ENCODE assay signal across 8 mouse cellular contexts in genomic region chr13:23685966-23686365, GRCm38 (mm10). TPM values are rescaled to one million over a fixed set of nuclear protein-coding genes. Genes with fewer than 3 reads are reported as not detected.
DNase-seq lines count a peak whose midpoint lies in the region; ATAC-seq and TF ChIP-seq lines count a peak whose summit lies in the region.

No protein-coding gene starts in this region.

- peak overlapping the region; percentile 57 for H3K9ac ChIP-seq in limb, embryonic 14.5 days (ENCODE audit: low read depth, low read length, severe bottlenecking)
- H3K9ac ChIP-seq in stomach, embryonic 16.5 days (ENCODE audit: low read length), result peak overlapping the region; percentile 75

- WGBS in forebrain, embryonic 10.5 days, result 78% methylated on average over 4 of the region's 4 CpGs
- WGBS in limb, embryonic 14.5 days, result 48% methylated on average over 4 of the region's 4 CpGs
- WGBS in stomach, embryonic 16.5 days, result 21% methylated on average over 4 of the region's 4 CpGs

- H3K9me3 ChIP-seq in megakaryocyte, embryonic 14.5 days, result no peaks in the 10 kb centered on the region
- no peaks in the 10 kb centered on the region for H3K9me3 ChIP-seq in forebrain, embryonic 10.5 days
- no peaks in the 10 kb centered on the region for H3K9me3 ChIP-seq in limb, embryonic 14.5 days (ENCODE audit: control insufficient read depth, low read length)
- no peaks in the 10 kb centered on the region for H3K9me3 ChIP-seq in stomach, embryonic 16.5 days (replicated peaks; ENCODE audit: control insufficient read depth, low read length)

- H3K4me2 ChIP-seq in limb, embryonic 14.5 days (replicated peaks; ENCODE audit: low read depth, low read length, severe bottlenecking), result peak overlapping the region; percentile 52
- H3K4me2 ChIP-seq in stomach, embryonic 16.5 days (ENCODE audit: low read depth, low read length), result peak overlapping the region; percentile 65

- H3K4me1 ChIP-seq in megakaryocyte, embryonic 14.5 days, result peaks cover 54% of the 10 kb centered on the region
- peaks cover 28% of the 10 kb centered on the region for H3K4me1 ChIP-seq in forebrain, embryonic 10.5 days
- peaks cover 18% of the 10 kb centered on the region for H3K4me1 ChIP-seq in limb, embryonic 14.5 days (ENCODE audit: control insufficient read depth, insufficient read depth, low read length)
- H3K4me1 ChIP-seq in stomach, embryonic 16.5 days (ENCODE audit: control insufficient read depth, insufficient read depth, low read length), result peaks cover 8% of the 10 kb centered on the region

- H3K27me3 ChIP-seq in megakaryocyte, embryonic 14.5 days (replicated peaks), result no peaks in the 10 kb centered on the region
- no peaks in the 10 kb centered on the region for H3K27me3 ChIP-seq in forebrain, embryonic 10.5 days (ENCODE audit: poor library complexity, severe bottlenecking)
- H3K27me3 ChIP-seq in limb, embryonic 14.5 days (ENCODE audit: control insufficient read depth, insufficient read depth, low read length), result no peaks in the 10 kb centered on the region
- H3K27me3 ChIP-seq in stomach, embryonic 16.5 days (ENCODE audit: control insufficient read depth, insufficient read depth, low read length), result no peaks in the 10 kb centered on the region

- no peak for TF ChIP-seq POLR2A in limb, embryonic 14.5 days (IDR thresholded peaks at IDR 0.05; ENCODE audit: borderline replicate concordance, extremely low read depth, insufficient read depth, insufficient read length)

- ATAC-seq in megakaryocyte, adult 5-6 weeks (ENCODE audit: poor library complexity, severe bottlenecking), result no peak
- no peak for ATAC-seq in limb, embryonic 14.5 days (ENCODE audit: low FRiP score, low read depth)
- no peak for ATAC-seq in stomach, embryonic 16.5 days (ENCODE audit: insufficient read depth, low FRiP score)
- no peak for ATAC-seq in megakaryocyte progenitor cell, adult 5-6 weeks (replicated peaks; ENCODE audit: poor library complexity)

- peaks cover 11% of the 10 kb centered on the region for H3K36me3 ChIP-seq in megakaryocyte, embryonic 14.5 days (replicated peaks; ENCODE audit: low read length)
- no peaks in the 10 kb centered on the region for H3K36me3 ChIP-seq in forebrain, embryonic 10.5 days (replicated peaks)
- H3K36me3 ChIP-seq in limb, embryonic 14.5 days (ENCODE audit: control insufficient read depth, insufficient read depth, low read length), result no peaks in the 10 kb centered on the region
- no peaks in the 10 kb centered on the region for H3K36me3 ChIP-seq in stomach, embryonic 16.5 days (ENCODE audit: control insufficient read depth, insufficient read depth, low read length)

- H3K27ac ChIP-seq in forebrain, embryonic 10.5 days, result peak overlapping the region; percentile 93
- H3K27ac ChIP-seq in limb, embryonic 14.5 days (replicated peaks; ENCODE audit: low read depth, low read length), result peak overlapping the region; percentile 97
- peak overlapping the region; percentile 99 for H3K27ac ChIP-seq in stomach, embryonic 16.5 days (ENCODE audit: low read length)

- peak overlapping the region; percentile 90 for H3K4me3 ChIP-seq in megakaryocyte, embryonic 14.5 days (replicated peaks)
- H3K4me3 ChIP-seq in forebrain, embryonic 10.5 days, result peak overlapping the region; percentile 54
- H3K4me3 ChIP-seq in limb, embryonic 14.5 days (replicated peaks; ENCODE audit: low read length), result peak overlapping the region; percentile 45
- H3K4me3 ChIP-seq in stomach, embryonic 16.5 days (replicated peaks; ENCODE audit: low read length), result peak overlapping the region; percentile 57

- DNase-seq in forebrain, embryonic 10.5 days (ENCODE audit: extremely low spot score, low spot score), result no peak
- peak; percentile 29 for DNase-seq in limb, embryonic 14.5 days (ENCODE audit: low spot score)
- DNase-seq in spleen, adult 18-20 months, result no peak
- DNase-seq in urinary bladder, adult 18-20 months (ENCODE audit: low spot score in 2 of 2), result no peak

RNA-seq across cellular contexts. Expression of gene Hist1h2bc, which starts 2.0 kb away (rescaled TPM):
- polyA plus RNA-seq in megakaryocyte, embryonic 14.5 days (2012; ENCODE audit: insufficient read depth, low replicate concordance), result 148 and 151 TPM in 2 replicates
- total RNA-seq in megakaryocyte, adult 5-6 weeks (2015), result 40.3 and 42.6 TPM in 2 replicates
- 253 and 263 TPM in 2 replicates for total RNA-seq in megakaryocyte, adult 5-6 weeks (2017)
- polyA plus RNA-seq in forebrain, embryonic 10.5 days (2016; fragmentation: Nextera tagmentation; extraction: Ambion mirVana), result 17.2 and 19.3 TPM in 2 replicates
- 48.2 and 49.5 TPM in 2 replicates for polyA plus RNA-seq in limb, embryonic 14.5 days (2012; rRNA removed)
- polyA plus RNA-seq in limb, embryonic 14.5 days (2014; fragmentation: Nextera tagmentation; extraction: Ambion mirVana), result 34.9 and 44.4 TPM in 2 replicates
- 101 and 102 TPM in 2 replicates for polyA plus RNA-seq in stomach, embryonic 16.5 days (2015; fragmentation: Nextera tagmentation; extraction: Ambion mirVana)
- 36.2 and 54.1 TPM in 2 replicates for total RNA-seq in megakaryocyte progenitor cell, adult 5-6 weeks (2015)
- total RNA-seq in megakaryocyte progenitor cell, adult 5-6 weeks (2017), result 196 and 235 TPM in 2 replicates

RNA-seq across cellular contexts. Expression of gene Hist1h2ac, which starts 2.2 kb away (rescaled TPM):
- 3.6 and 4.7 TPM in 2 replicates for polyA plus RNA-seq in megakaryocyte, embryonic 14.5 days (2012; ENCODE audit: insufficient read depth, low replicate concordance)
- 10.3 and 12.0 TPM in 2 replicates for total RNA-seq in megakaryocyte, adult 5-6 weeks (2015)
- total RNA-seq in megakaryocyte, adult 5-6 weeks (2017), result 67.7 and 81.2 TPM in 2 replicates
- 1.00 and 1.1 TPM in 2 replicates for polyA plus RNA-seq in forebrain, embryonic 10.5 days (2016; fragmentation: Nextera tagmentation; extraction: Ambion mirVana)
- 1.6 and 2.7 TPM in 2 replicates for polyA plus RNA-seq in limb, embryonic 14.5 days (2012; rRNA removed)
- polyA plus RNA-seq in limb, embryonic 14.5 days (2014; fragmentation: Nextera tagmentation; extraction: Ambion mirVana), result 0.65 and 0.78 TPM in 2 replicates
- 1.7 TPM in 2 replicates for polyA plus RNA-seq in stomach, embryonic 16.5 days (2015; fragmentation: Nextera tagmentation; extraction: Ambion mirVana)
- 17.1 and 19.7 TPM in 2 replicates for total RNA-seq in megakaryocyte progenitor cell, adult 5-6 weeks (2015)
- 101 and 110 TPM in 2 replicates for total RNA-seq in megakaryocyte progenitor cell, adult 5-6 weeks (2017)

RNA-seq across cellular contexts. Expression of gene Hist1h1t, which starts 9.6 kb away (rescaled TPM):
- polyA plus RNA-seq in megakaryocyte, embryonic 14.5 days (2012; ENCODE audit: insufficient read depth, low replicate concordance), result not detected in 2 replicates
- 0.94 TPM in 1 of 2 replicates, not detected in the other for total RNA-seq in megakaryocyte, adult 5-6 weeks (2015)
- 2.7 and 5.3 TPM in 2 replicates for total RNA-seq in megakaryocyte, adult 5-6 weeks (2017)
- not detected in 2 replicates for polyA plus RNA-seq in forebrain, embryonic 10.5 days (2016; fragmentation: Nextera tagmentation; extraction: Ambion mirVana)
- 0.20 and 0.33 TPM in 2 replicates for polyA plus RNA-seq in limb, embryonic 14.5 days (2012; rRNA removed)
- 0.21 TPM in 1 of 2 replicates, not detected in the other for polyA plus RNA-seq in limb, embryonic 14.5 days (2014; fragmentation: Nextera tagmentation; extraction: Ambion mirVana)
- polyA plus RNA-seq in stomach, embryonic 16.5 days (2015; fragmentation: Nextera tagmentation; extraction: Ambion mirVana), result 0.14 TPM in 1 of 2 replicates, not detected in the other
- total RNA-seq in megakaryocyte progenitor cell, adult 5-6 weeks (2015), result not detected in 2 replicates
- 0.29 TPM in 1 of 2 replicates, not detected in the other for total RNA-seq in megakaryocyte progenitor cell, adult 5-6 weeks (2017)

RNA-seq across cellular contexts. Expression of gene Hist1h4c, which starts 12.3 kb away (rescaled TPM):
- polyA plus RNA-seq in megakaryocyte, embryonic 14.5 days (2012; ENCODE audit: insufficient read depth, low replicate concordance), result 4.0 and 19.8 TPM in 2 replicates
- total RNA-seq in megakaryocyte, adult 5-6 weeks (2015), result 60.8 and 62.1 TPM in 2 replicates
- total RNA-seq in megakaryocyte, adult 5-6 weeks (2017), result 282 and 359 TPM in 2 replicates
- 4.5 and 5.9 TPM in 2 replicates for polyA plus RNA-seq in forebrain, embryonic 10.5 days (2016; fragmentation: Nextera tagmentation; extraction: Ambion mirVana)
- 5.6 and 10.0 TPM in 2 replicates for polyA plus RNA-seq in limb, embryonic 14.5 days (2012; rRNA removed)
- 8.7 and 10.2 TPM in 2 replicates for polyA plus RNA-seq in limb, embryonic 14.5 days (2014; fragmentation: Nextera tagmentation; extraction: Ambion mirVana)
- 4.5 and 4.8 TPM in 2 replicates for polyA plus RNA-seq in stomach, embryonic 16.5 days (2015; fragmentation: Nextera tagmentation; extraction: Ambion mirVana)
- 45.1 and 51.9 TPM in 2 replicates for total RNA-seq in megakaryocyte progenitor cell, adult 5-6 weeks (2015)
- 238 and 311 TPM in 2 replicates for total RNA-seq in megakaryocyte progenitor cell, adult 5-6 weeks (2017)

RNA-seq across cellular contexts. Expression of gene Hfe, which starts 24.7 kb away (rescaled TPM):
- 10.7 TPM in 1 of 2 replicates, not detected in the other for polyA plus RNA-seq in megakaryocyte, embryonic 14.5 days (2012; ENCODE audit: insufficient read depth, low replicate concordance)
- 12.3 and 17.1 TPM in 2 replicates for total RNA-seq in megakaryocyte, adult 5-6 weeks (2015)
- total RNA-seq in megakaryocyte, adult 5-6 weeks (2017), result 7.6 and 8.5 TPM in 2 replicates
- 1.3 and 1.5 TPM in 2 replicates for polyA plus RNA-seq in forebrain, embryonic 10.5 days (2016; fragmentation: Nextera tagmentation; extraction: Ambion mirVana)
- polyA plus RNA-seq in limb, embryonic 14.5 days (2012; rRNA removed), result 3.6 and 4.5 TPM in 2 replicates
- 9.3 and 10.5 TPM in 2 replicates for polyA plus RNA-seq in limb, embryonic 14.5 days (2014; fragmentation: Nextera tagmentation; extraction: Ambion mirVana)
- polyA plus RNA-seq in stomach, embryonic 16.5 days (2015; fragmentation: Nextera tagmentation; extraction: Ambion mirVana), result 8.8 and 9.6 TPM in 2 replicates
- 15.9 and 16.6 TPM in 2 replicates for total RNA-seq in megakaryocyte progenitor cell, adult 5-6 weeks (2015)
- total RNA-seq in megakaryocyte progenitor cell, adult 5-6 weeks (2017), result 6.0 and 8.7 TPM in 2 replicates
